Mouse (Mus musculus): ENCODE measurements around the gene Ubl3.

The Ubl3 gene

GRCm38 (mm10) chr5:148562235-148562634, 9.6 kb upstream of the Ubl3 start:
- no peak for DNase-seq (ENCODE audit: low spot score)

GRCm38 (mm10) chr5:148559261-148559958, 6.8 kb upstream of the Ubl3 start:
- DNase-seq (ENCODE audit: low spot score), result no peak

GRCm38 (mm10) chr5:148558472-148558871, 5.9 kb upstream of the Ubl3 start:
- DNase-seq (ENCODE audit: low spot score), result no peak

GRCm38 (mm10) chr5:148556509-148556908, 3.9 kb upstream of the Ubl3 start:
- DNase-seq (ENCODE audit: low spot score), result no peak

GRCm38 (mm10) chr5:148555156-148555555, 2.6 kb upstream of the Ubl3 start:
- no peak for DNase-seq (ENCODE audit: low spot score)

GRCm38 (mm10) chr5:148554701-148555100, 2.1 kb upstream of the Ubl3 start:
- no peak for DNase-seq (ENCODE audit: low spot score)

GRCm38 (mm10) chr5:148554242-148554641, 1.7 kb upstream of the Ubl3 start:
- DNase-seq (ENCODE audit: low spot score), result no peak

- no peak for DNase-seq (ENCODE audit: low spot score)
Observed at GRCm38 (mm10) chr5:148553723-148554122, 1.1 kb upstream of the Ubl3 start.

- DNase-seq (ENCODE audit: low spot score), result no peak
Observed at GRCm38 (mm10) chr5:148551764-148552136, 839 bp downstream of the Ubl3 start.

GRCm38 (mm10) chr5:148550821-148551763, 1.5 kb downstream of the Ubl3 start:
- DNase-seq (ENCODE audit: low spot score), result peak; percentile 43

GRCm38 (mm10) chr5:148550393-148550792, 2.2 kb downstream of the Ubl3 start:
- no peak for DNase-seq (ENCODE audit: low spot score)

- DNase-seq (ENCODE audit: low spot score), result peak; percentile 74
Observed at GRCm38 (mm10) chr5:148549307-148549706, 3.3 kb downstream of the Ubl3 start.

- no peak for DNase-seq (ENCODE audit: low spot score)
Observed at GRCm38 (mm10) chr5:148548568-148548967, 4.0 kb downstream of the Ubl3 start.

- DNase-seq (ENCODE audit: low spot score), result peak; percentile 61
Observed at GRCm38 (mm10) chr5:148547870-148548456, 4.6 kb downstream of the Ubl3 start.

GRCm38 (mm10) chr5:148546970-148547369, 5.6 kb downstream of the Ubl3 start:
- DNase-seq (ENCODE audit: low spot score), result no peak

GRCm38 (mm10) chr5:148544733-148545132, 7.9 kb downstream of the Ubl3 start:
- no peak for DNase-seq (ENCODE audit: low spot score)

- DNase-seq (ENCODE audit: low spot score), result no peak
Observed at GRCm38 (mm10) chr5:148542196-148542595, 10.4 kb downstream of the Ubl3 start.

- DNase-seq (ENCODE audit: low spot score), result peak; percentile 65
Observed at GRCm38 (mm10) chr5:148535669-148536430, 16.7 kb downstream of the Ubl3 start.

- DNase-seq (ENCODE audit: low spot score), result no peak
Observed at GRCm38 (mm10) chr5:148534644-148535043, 17.9 kb downstream of the Ubl3 start.

GRCm38 (mm10) chr5:148533924-148534323, 18.7 kb downstream of the Ubl3 start:
- no peak for DNase-seq (ENCODE audit: low spot score)

- DNase-seq (ENCODE audit: low spot score), result no peak
Observed at GRCm38 (mm10) chr5:148532201-148532600, 20.4 kb downstream of the Ubl3 start.

GRCm38 (mm10) chr5:148527632-148528031, 25.0 kb downstream of the Ubl3 start:
- DNase-seq (ENCODE audit: low spot score), result no peak

All from MN1 (cell line).